Mouse (Mus musculus) midbrain, embryonic 14.5 days (tissue): ENCODE measurements around the gene Alg14. TPM values are rescaled to one million over a fixed set of nuclear protein-coding genes. Genes with fewer than 3 reads are reported as not detected.
A peak's percentile ranks its signal among the peaks of the same experiment; 100 is the strongest.

Source experiments
- ATAC-seq: fragments of 200-750 bp; cut with Nextera tagmentation; 2 replicates; pipeline ENCODE4 v1.8.0; 2017; ENCODE audit warnings: moderate number of reproducible peaks, moderate library complexity; ENCODE audit not compliant: low FRiP score, low TSS enrichment
- DNase-seq: peaks from one replicate; pipeline ENCODE4 v3.0.0-alpha.2; 2015
- H3K27ac ChIP-seq: fragments of 300-500 bp; sonication (generic); replicated peaks from 2 replicates; pipeline ENCODE4 v1.5.1; 2014; ENCODE audit warnings: mild to moderate bottlenecking, low read depth, low read length, moderate library complexity
- H3K27me3 ChIP-seq: fragments of 300-500 bp; sonication (generic); 2 replicates; pipeline ENCODE4 v1.6.1; 2014; ENCODE audit warnings: low read length, control low read depth, mixed read lengths; ENCODE audit not compliant: control insufficient read depth, insufficient read depth
- H3K36me3 ChIP-seq: fragments of 300-500 bp; sonication (generic); 2 replicates; pipeline ENCODE4 v1.6.1; 2014; ENCODE audit warnings: low read length, control low read depth; ENCODE audit not compliant: control insufficient read depth, insufficient read depth
- H3K4me1 ChIP-seq: fragments of 300-500 bp; sonication (generic); 2 replicates; pipeline ENCODE4 v1.6.1; 2014; ENCODE audit warnings: mild to moderate bottlenecking, antibody characterized with exemption, low read length, control low read depth; ENCODE audit not compliant: control insufficient read depth, insufficient read depth
- H3K4me2 ChIP-seq: fragments of 300-500 bp; sonication (generic); 2 replicates; pipeline ENCODE4 v1.6.1; 2014; ENCODE audit warnings: mild to moderate bottlenecking, low read length, moderate library complexity
- H3K4me3 ChIP-seq: fragments of 300-500 bp; sonication (generic); replicated peaks from 2 replicates; pipeline ENCODE4 v1.5.1; 2014; ENCODE audit warnings: low read depth, low read length
- H3K9ac ChIP-seq: fragments of 300-500 bp; sonication (generic); replicated peaks from 2 replicates; pipeline ENCODE4 v1.6.1; 2014; ENCODE audit warnings: mild to moderate bottlenecking, low read length, moderate library complexity
- H3K9me3 ChIP-seq: fragments of 300-500 bp; sonication (generic); 2 replicates; pipeline ENCODE4 v1.6.1; 2016; ENCODE audit warnings: low read length, control low read depth, mixed read lengths; ENCODE audit not compliant: control insufficient read depth
- WGBS: fragments of 180-500 bp; shearing (Covaris S2); extraction: QIAGEN DNeasy Blood & Tissue Kit; methylation state at CpG from one replicate; pipeline ENCODE4 v1.1.7; 2014; 5-methylcytosine and 5-hydroxymethylcytosine counted together
- polyA plus RNA-seq: library from polyadenylated mRNA; unstranded; fragments of >200 nt; fragmentation: Nextera tagmentation; extraction: Ambion mirVana; gene quantifications from 2 replicates; pipeline ENCODE4 v1.2.1, GENCODE M21; 2014

The Alg14 gene
- polyA plus RNA-seq, 1 experiment from 2014 or later = 29.8 TPM

DNA sequence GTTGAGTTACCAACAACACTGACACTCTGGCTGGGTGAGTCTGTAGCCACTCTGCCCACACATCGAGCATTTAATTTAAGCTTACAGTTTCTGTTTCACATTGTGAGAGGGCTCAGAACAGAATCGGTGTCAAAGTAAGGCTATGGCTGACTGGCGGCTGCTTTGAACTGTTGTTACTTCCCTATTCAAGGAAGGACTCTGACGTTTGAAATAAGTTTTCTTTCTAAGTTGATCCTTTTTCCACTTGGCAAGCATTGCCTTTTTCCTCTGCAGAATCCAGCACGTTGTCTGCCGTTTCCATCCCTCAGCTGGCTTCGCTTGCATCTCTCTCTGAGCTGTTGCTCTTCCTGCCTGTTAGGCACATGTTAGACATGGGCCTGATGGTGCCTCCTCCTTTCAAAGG is 38.7 kb downstream of the Alg14 start:
- DNase-seq = no peak
- 63% methylated on average over 7 of the region's 7 CpGs for WGBS
- no peaks in the 10 kb centered on the region for H3K4me1 ChIP-seq

DNA sequence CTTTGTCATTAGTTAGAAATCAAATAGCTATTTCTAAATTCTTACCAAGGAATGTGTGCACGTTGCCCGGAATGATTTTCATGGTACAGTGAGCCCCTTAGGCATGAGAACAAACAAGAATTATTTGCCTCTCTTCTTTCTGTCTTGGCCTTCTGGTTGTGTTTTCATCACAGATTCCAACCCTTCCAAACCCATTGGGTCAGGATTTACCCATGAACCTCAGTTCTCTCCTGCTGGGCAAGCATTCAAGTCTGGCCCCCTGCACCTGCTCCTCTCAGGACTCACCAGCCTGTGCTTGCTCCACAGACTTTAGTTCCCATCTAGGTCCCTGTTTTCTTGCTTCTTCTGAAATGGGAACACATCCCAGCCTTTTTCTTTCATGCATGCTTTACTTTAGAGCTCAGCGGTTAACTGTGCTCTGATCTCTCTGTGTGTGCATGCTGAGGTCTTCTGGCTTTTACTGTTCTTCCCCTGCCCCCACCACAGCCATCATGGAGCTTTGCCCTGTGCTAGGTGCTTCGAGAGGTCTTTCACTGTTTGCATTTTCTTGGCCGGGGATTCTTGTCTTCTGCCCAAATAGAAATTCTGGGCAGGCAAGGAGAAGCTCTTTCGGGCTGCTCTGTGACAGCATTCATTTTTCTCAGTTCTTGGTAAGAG is 44.8 kb downstream of the Alg14 start:
- H3K9ac ChIP-seq = no peak overlapping the region
- H3K27ac ChIP-seq = no peak overlapping the region
- H3K4me3 ChIP-seq = no peak overlapping the region
- ATAC-seq (no peak), DNase-seq (no peak)
- no peaks in the 10 kb centered on the region for H3K36me3 ChIP-seq
- H3K4me2 ChIP-seq = no peak overlapping the region
- no peaks in the 10 kb centered on the region for H3K9me3 ChIP-seq
- no peaks in the 10 kb centered on the region for H3K27me3 ChIP-seq
- WGBS = 82% methylated on average over 6 of the region's 6 CpGs
- no peaks in the 10 kb centered on the region for H3K4me1 ChIP-seq

More for the DNA sequence above, 38.7 kb downstream of the Alg14 start:
- Histone ChIP-seq H3K27me3 (no peaks in the 10 kb centered on the region), H3K4me3 (no peak overlapping the region), H3K9ac (no peak overlapping the region), H3K9me3 (no peaks in the 10 kb centered on the region), H3K36me3 (no peaks in the 10 kb centered on the region), H3K27ac (no peak overlapping the region), H3K4me2 (no peak overlapping the region)
- ATAC-seq = no peak

DNA sequence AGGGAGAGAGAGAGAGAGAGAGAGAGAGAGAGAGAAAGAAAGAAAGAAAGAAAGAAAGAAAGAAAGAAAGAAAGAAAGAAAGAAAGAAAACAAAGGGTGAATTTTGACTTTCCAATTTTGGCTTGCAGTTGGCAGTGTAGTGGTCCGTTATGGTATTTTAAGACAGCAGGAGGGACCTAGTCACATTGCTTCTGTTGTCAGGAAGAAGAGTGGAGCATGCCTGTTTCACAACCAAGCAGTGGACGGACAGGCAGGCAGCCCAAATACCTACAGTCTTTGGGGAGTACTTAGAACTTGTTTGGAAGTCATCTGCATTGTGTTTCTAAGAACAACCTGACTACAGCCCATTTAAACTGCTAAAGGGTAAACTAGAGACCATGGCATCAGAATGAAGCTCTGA is 47.1 kb downstream of the Alg14 start:
- WGBS = 51% methylated on average over 2 of the region's 2 CpGs
- ATAC-seq = no peak
- DNase-seq = no peak
- Histone ChIP-seq H3K9ac (no peak overlapping the region), H3K4me2 (no peak overlapping the region), H3K9me3 (no peaks in the 10 kb centered on the region), H3K27ac (no peak overlapping the region), H3K27me3 (no peaks in the 10 kb centered on the region), H3K36me3 (no peaks in the 10 kb centered on the region), H3K4me3 (no peak overlapping the region), H3K4me1 (no peaks in the 10 kb centered on the region)

DNA sequence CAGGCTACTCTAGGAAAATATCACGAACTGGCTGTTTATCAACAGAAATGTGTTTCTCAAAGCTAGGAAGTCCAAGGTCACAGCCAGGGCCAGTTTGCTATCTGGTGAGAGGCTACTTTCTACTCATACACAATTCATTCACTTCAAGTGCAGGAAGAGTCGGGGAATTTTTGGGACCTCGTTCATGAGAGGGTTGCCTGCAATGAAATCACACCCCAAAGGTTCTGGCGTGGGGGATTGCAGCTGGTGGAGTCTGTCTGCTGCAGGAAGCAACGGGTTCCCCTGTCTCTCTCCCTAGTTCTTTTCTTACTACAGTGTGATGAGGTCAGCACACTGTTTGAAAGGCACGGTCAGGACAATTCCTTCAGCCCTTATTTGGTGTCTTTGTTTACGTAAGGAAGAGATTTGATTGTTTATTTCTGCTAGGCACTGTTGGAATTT is 48.8 kb downstream of the Alg14 start:
- H3K4me1 ChIP-seq = peaks cover 7% of the 10 kb centered on the region
- H3K27me3 ChIP-seq = no peaks in the 10 kb centered on the region
- no peak overlapping the region for H3K27ac ChIP-seq
- no peak overlapping the region for H3K4me2 ChIP-seq
- DNase-seq (no peak), ATAC-seq (no peak)
- 74% methylated on average over 7 of the region's 7 CpGs for WGBS
- H3K9me3 ChIP-seq = no peaks in the 10 kb centered on the region
- no peak overlapping the region for H3K4me3 ChIP-seq
- H3K36me3 ChIP-seq = no peaks in the 10 kb centered on the region
- H3K9ac ChIP-seq = no peak overlapping the region

DNA sequence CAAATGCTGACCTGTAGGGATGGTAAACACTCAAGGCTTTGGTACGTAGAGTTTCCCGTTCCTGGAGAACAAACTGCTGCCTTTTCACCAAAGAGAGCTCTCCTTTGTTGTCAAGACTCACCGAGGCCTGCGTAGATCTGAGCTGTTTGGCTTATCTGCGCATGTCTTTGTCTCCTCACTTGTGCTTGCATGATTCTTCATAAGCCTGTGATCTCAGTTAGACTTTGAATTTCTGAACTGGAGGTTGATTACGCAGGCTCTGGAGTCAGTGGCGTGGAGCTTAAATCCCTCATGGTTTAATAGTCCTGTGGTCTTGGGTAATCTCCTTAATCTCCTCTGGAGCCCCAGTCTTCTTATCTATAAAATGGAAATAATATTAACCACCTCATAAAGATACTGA is 51.7 kb downstream of the Alg14 start:
- no peak overlapping the region for H3K4me2 ChIP-seq
- no peaks in the 10 kb centered on the region for H3K27me3 ChIP-seq
- H3K4me3 ChIP-seq = no peak overlapping the region
- ATAC-seq (no peak), DNase-seq (peak; percentile 36)
- peaks cover 20% of the 10 kb centered on the region for H3K4me1 ChIP-seq
- WGBS = 44% methylated on average over 7 of the region's 7 CpGs
- no peaks in the 10 kb centered on the region for H3K9me3 ChIP-seq
- no peak overlapping the region for H3K9ac ChIP-seq
- no peaks in the 10 kb centered on the region for H3K36me3 ChIP-seq
- no peak overlapping the region for H3K27ac ChIP-seq

DNA sequence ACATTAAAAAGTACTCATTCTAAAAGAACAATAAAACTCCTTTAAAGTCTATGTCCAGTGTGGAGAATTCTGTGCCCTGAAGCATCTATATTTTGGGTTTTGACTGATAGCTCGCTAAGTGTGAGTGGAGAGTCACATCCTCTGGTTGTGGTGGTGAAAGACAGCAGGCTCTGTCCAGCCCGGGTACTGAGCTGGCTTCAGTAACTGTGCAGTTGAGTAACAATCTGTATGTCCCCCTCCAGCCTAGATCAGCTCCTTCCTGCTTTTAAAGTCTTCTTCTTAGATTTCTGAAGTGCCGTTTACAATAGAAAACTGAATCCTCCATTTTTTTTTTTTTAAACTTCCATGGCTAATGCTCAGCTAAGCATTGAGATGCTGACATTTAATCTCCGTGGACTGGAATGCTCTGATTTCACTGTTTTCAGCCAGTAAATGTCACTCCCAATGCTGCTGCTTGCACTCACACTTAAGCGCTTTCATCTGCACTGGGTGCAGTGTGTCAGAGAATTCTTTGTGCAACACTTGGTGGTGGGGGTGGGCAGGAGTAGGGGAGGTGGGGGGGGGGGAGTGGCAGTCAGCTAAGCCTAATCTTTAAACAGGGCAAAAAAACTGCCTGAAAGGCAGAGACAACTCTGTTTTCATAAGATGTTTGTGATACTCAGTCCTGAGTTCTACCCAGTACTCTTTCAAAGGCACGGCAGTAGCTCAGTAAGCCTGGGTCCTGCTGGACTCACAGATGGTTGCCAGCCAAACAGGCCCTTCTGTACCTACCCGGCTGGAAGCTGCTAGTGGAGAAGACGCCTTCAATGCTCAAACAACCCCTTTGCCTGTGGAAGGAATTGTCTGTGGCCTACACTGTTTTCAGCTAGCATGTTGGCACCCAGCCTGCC is 52.7 kb downstream of the Alg14 start:
- DNase-seq (peak; percentile 49), ATAC-seq (no peak)
- H3K4me3 ChIP-seq = no peak overlapping the region
- no peak overlapping the region for H3K9ac ChIP-seq
- 16% methylated on average over 8 of the region's 8 CpGs for WGBS
- H3K36me3 ChIP-seq = no peaks in the 10 kb centered on the region
- no peaks in the 10 kb centered on the region for H3K27me3 ChIP-seq
- no peak overlapping the region for H3K4me2 ChIP-seq
- H3K27ac ChIP-seq = peak overlapping the region; percentile 26
- peaks cover 31% of the 10 kb centered on the region for H3K4me1 ChIP-seq
- no peaks in the 10 kb centered on the region for H3K9me3 ChIP-seq

DNA sequence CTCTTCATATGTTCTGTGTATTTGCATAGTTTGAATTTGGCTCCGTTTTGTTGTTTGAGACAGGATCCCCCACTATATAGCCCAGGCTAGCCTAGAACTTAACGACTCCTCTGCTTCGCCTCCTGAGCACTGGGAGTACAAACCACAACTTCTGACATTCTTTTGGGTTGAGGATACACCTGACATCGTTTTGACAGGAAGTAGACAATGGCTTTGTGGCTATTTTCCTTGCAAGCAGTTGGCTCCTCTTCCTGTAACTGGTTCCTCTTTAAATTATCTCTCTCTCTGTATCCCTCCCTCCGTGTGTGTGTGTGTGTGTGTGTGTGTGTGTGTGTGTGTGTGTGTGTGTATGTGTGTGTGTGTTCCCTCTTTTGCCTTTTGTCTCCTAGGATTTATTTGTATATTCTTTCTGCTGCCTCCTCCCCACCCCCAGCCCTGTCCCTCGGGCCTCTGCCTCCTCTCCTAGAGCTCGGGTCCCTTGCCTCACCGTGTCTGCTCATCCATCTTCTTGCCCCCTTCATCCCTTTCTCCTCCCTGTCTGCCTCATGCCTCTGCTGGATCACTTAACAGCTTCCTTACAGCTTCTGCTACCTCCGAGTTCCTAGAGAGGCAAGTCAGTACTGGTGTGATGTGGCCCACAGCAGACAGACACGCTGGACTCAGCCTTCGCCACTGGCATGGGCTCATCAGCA is 53.5 kb downstream of the Alg14 start:
- 58% methylated on average over 11 of the region's 11 CpGs for WGBS
- no peak overlapping the region for H3K4me2 ChIP-seq
- ATAC-seq (no peak), DNase-seq (no peak)
- H3K36me3 ChIP-seq = no peaks in the 10 kb centered on the region
- H3K9me3 ChIP-seq = no peaks in the 10 kb centered on the region
- no peak overlapping the region for H3K9ac ChIP-seq
- no peak overlapping the region for H3K4me3 ChIP-seq
- peaks cover 39% of the 10 kb centered on the region for H3K4me1 ChIP-seq
- peak overlapping the region; percentile 26 for H3K27ac ChIP-seq
- H3K27me3 ChIP-seq = no peaks in the 10 kb centered on the region

DNA sequence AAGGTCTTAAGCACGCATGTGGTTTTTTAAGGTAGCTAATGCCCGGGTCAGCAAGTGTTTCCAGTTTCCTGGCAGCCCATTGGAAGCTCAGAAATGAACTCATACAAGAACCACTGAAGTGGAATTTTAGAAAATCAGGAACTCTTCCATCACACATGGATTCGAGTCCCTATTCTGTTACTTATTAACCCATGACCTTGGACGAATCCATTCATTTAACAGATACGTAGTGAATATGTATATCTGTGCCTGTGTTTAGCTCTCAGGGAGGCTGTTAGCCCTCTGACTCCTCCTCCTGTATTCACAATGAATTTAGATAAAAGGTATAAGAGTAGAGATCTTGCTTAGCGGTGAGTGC is 54.0 kb downstream of the Alg14 start:
- no peaks in the 10 kb centered on the region for H3K27me3 ChIP-seq
- no peak overlapping the region for H3K27ac ChIP-seq
- no peaks in the 10 kb centered on the region for H3K36me3 ChIP-seq
- H3K4me1 ChIP-seq = peaks cover 42% of the 10 kb centered on the region
- WGBS = 59% methylated on average over 6 of the region's 6 CpGs
- no peak overlapping the region for H3K4me3 ChIP-seq
- no peaks in the 10 kb centered on the region for H3K9me3 ChIP-seq
- ATAC-seq = no peak
- H3K9ac ChIP-seq = no peak overlapping the region
- DNase-seq = no peak
- H3K4me2 ChIP-seq = no peak overlapping the region
